Mouse (Mus musculus): ENCODE data around the gene Entpd2.

GRCm38 (mm10) chr2:25400291-25400690 lies 4.6 kb downstream of the Entpd2 start:
- TF ChIP-seq HCFC1 (IDR thresholded peaks at IDR 0.05; ENCODE audit: borderline replicate concordance, insufficient read depth, low read length), result no peak
- no peak for TF ChIP-seq ZC3H11A (IDR thresholded peaks at IDR 0.05; ENCODE audit: borderline replicate concordance, low read depth, low read length)
- TF ChIP-seq CHD2 (IDR thresholded peaks at IDR 0.05; ENCODE audit: low read depth, low read length), result no peak

All from ES-E14 (cell line).